Mouse (Mus musculus) gastrocnemius, postnatal 14 days (tissue): ENCODE data around the gene D11Wsu47e. TPM values are rescaled to one million over a fixed set of nuclear protein-coding genes. Genes with fewer than 3 reads are reported as not detected.

Experiments
- DNase-seq: peaks from one replicate; pipeline ENCODE4 v3.0.0; 2021; ENCODE audit warnings: mixed read lengths
- intact Hi-C: fragments of 180-260 bp; cut with DNase I; formaldehyde crosslinking; loops from one replicate; pipeline ENCODE4 v1.15.1; 2025; ENCODE audit warnings: low total_unique reads
- total RNA-seq, 2 experiments: library from RNA; stranded (reverse); gene quantifications; 2 replicates each; pipeline ENCODE4 v1.2.3; 2021

The D11Wsu47e gene
- total RNA-seq, 2 experiments from 2014 or later = 5.0 to 7.5 TPM

- intact Hi-C loops = no loop called here
Observed at GRCm38 (mm10) chr11:113691318-113691717, 7.1 kb downstream of the D11Wsu47e start.

DNA sequence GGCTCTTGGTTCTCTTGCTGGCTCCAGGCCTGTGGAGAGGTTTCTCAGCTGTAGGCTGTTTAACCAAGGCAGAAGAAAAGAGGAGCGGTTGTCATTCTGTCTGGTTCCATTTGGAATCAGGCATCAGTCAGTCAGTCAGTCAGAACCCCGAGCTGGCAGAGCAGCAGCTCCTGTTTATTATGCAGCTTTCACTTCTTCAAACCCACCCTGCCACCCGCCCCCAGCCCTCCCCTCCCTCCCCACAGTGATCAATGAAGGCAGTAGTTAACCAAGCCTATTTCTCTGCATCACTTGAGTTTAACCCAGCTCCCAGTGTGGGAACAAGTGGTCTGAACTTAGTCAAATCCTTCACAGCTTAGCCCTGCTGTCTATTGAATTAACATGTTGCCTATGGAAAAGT lies 7.6 kb downstream of the D11Wsu47e start:
- DNase-seq = no peak
- intact Hi-C loops = no loop called here

More at GRCm38 (mm10) chr11:113691318-113691717, 7.1 kb downstream of the D11Wsu47e start:
- no peak for DNase-seq

GRCm38 (mm10) chr11:113697571-113697970 lies 13.4 kb downstream of the D11Wsu47e start:
- intact Hi-C loops = no loop called here
- no peak for DNase-seq

- DNase-seq = no peak
- intact Hi-C loops = no loop called here
Observed at GRCm38 (mm10) chr11:113698013-113698545, 13.9 kb downstream of the D11Wsu47e start.

- no peak for DNase-seq
- intact Hi-C loops = no loop called here
Observed at GRCm38 (mm10) chr11:113699643-113700042, 15.4 kb downstream of the D11Wsu47e start.

DNA sequence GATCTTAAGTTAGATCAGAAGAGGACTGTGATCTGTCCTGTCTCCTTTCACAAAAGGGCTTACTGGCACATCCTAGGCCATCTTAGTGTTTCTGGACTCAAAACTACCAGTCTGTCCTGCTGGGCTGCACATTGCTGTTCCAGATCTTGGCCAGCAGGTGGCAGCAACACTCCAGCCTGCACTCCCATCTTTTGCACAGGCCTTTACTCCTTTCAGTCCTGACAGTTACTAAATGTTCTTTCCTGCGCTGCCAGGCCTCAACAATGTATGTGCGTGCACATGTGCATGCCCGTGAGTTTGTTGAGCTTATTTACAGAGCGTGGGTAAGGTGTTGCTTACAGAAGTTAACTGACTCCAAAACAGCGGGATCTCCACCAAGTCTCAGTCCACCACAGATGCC lies 19.5 kb downstream of the D11Wsu47e start:
- intact Hi-C loops = loop anchor here (2.0 kb wide), 1 partner anchor 107 kb away; no protein-coding TSS in a partner anchor
- peak; percentile 68 for DNase-seq

GRCm38 (mm10) chr11:113705966-113706652 lies 21.9 kb downstream of the D11Wsu47e start:
- intact Hi-C loops = no loop called here
- no peak for DNase-seq

DNA sequence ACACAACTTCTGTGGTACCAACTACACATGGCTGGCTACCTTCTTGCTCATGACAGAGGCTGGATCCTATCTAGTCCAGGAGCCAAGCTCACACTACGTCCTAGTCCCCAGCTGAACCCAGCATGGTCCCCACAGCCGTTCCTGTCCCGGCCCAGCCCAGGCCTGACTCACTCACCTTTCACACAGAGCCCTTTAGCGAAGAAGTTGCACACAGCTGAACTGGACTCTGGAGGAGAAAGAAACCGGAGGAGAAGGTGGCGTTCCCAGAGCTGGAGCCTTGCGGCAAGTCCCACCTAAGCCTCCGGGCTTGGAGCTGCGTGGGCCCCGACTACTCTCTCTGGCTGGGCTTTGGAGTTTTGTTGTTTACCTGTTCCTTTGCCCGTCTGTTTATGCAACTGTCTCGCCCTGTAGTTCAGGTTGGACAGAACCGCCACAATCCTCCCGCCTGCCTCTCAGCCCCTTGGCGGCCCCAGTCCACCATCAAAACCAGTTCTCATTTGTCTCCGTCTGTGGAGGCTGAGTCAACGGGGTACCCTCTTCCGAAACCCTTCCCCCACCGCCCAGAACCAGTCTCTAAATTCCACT lies 24.5 kb downstream of the D11Wsu47e start:
- no peak for DNase-seq
- intact Hi-C loops = no loop called here

GRCm38 (mm10) chr11:113709272-113709671 lies 25.1 kb downstream of the D11Wsu47e start:
- intact Hi-C loops = no loop called here

GRCm38 (mm10) chr11:113709731-113710256 lies 25.6 kb downstream of the D11Wsu47e start, which contains the start of gene Cpsf4l:
Cpsf4l (minus strand) TSS chr11:113710017.
- intact Hi-C loops = no loop called here
- no peak for DNase-seq

More at GRCm38 (mm10) chr11:113709272-113709671, 25.1 kb downstream of the D11Wsu47e start:
- DNase-seq = no peak

- intact Hi-C loops = no loop called here
- no peak for DNase-seq
Observed at GRCm38 (mm10) chr11:113710257-113710777, 26.1 kb downstream of the D11Wsu47e start.

- intact Hi-C loops = no loop called here
- no peak for DNase-seq
Observed at GRCm38 (mm10) chr11:113711061-113711460, 26.8 kb downstream of the D11Wsu47e start.

GRCm38 (mm10) chr11:113715078-113715674 lies 31.0 kb downstream of the D11Wsu47e start:
- intact Hi-C loops = no loop called here

GRCm38 (mm10) chr11:113716132-113716531 lies 31.9 kb downstream of the D11Wsu47e start:
- intact Hi-C loops = no loop called here

More at GRCm38 (mm10) chr11:113715078-113715674, 31.0 kb downstream of the D11Wsu47e start:
- DNase-seq = no peak

DNA sequence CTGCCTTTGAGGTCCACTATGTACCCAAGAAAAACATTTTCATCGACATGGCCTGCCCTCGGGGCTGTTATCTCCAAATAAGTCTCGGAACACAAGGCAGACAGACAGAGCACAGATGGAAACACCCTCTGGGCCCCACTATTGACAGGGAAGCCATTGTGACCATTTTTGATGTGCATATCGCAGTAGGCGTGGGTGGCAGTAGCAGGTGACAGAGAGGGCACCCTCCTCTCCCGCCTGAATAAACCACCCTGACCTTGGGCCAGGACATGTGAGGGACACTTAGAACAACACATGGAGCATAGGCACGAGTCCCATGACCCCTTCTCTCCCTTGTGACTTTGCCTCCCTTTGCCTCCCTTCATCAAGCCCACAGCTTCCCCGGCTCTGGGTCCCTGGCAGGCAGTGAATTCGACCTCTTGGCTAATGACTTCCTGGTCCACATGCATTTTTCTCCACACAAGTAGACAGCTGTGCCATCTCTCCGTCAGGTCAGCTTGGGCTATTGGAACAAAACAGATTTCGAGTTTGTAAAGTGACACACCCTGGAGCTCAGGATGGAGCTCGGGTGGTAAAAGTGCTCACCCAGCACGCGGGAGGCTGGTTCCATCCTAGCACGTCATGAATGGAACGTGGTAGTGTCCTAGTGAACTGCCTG lies 33.7 kb downstream of the D11Wsu47e start:
- DNase-seq = no peak
- intact Hi-C loops = no loop called here

More at GRCm38 (mm10) chr11:113716132-113716531, 31.9 kb downstream of the D11Wsu47e start:
- no peak for DNase-seq

DNA sequence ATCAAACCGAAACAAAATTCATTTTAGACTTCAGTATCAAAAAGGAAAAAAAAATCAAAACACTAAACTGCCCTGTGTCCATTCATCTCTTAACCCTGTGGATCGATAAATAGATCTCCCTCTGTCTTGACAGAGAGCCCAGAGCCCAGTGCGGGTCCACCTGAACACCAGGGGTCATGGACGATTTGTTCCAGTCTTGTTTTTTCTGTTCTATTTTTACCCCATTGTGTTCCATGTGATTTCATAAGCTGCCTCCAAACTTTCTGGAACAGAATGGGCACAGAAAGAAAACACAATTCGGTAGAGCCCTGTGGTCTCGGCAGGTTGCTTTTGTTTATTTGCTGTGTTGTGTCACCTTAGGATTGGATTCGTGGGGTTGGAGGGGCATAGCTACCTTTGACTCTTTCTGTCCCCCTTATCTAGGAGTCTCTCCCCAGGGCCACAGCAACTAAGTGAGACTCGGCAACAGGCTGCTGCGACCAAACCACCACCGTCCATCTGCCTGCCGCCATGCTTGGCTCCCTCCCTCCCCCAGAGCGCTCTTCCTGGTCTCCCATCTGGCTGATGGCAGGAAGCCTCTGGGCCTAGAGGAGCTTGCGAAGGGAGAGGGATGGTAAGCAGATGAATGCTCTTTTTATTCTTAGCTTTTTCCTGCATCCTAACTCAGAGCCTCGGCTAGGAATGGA lies 38.3 kb downstream of the D11Wsu47e start:
- intact Hi-C loops = no loop called here
- DNase-seq = no peak

- intact Hi-C loops = no loop called here
- peak; percentile 48 for DNase-seq
Observed at GRCm38 (mm10) chr11:113725235-113726048, 41.2 kb downstream of the D11Wsu47e start.
